Mouse (Mus musculus) MEL-GATA-1-ER (cell line): ENCODE measurements around the gene Cutc.

ENCODE experiments used
- DNase-seq: peaks from one replicate; pipeline ENCODE4 v3.0.0-alpha.2; 2012; ENCODE audit warnings: low read depth; ENCODE audit errors: extremely low read depth

Cutc gene

GRCm38 (mm10) chr19:43753226-43753835, 535 bp downstream of the Cutc start:
- peak; percentile 82 for DNase-seq

DNA sequence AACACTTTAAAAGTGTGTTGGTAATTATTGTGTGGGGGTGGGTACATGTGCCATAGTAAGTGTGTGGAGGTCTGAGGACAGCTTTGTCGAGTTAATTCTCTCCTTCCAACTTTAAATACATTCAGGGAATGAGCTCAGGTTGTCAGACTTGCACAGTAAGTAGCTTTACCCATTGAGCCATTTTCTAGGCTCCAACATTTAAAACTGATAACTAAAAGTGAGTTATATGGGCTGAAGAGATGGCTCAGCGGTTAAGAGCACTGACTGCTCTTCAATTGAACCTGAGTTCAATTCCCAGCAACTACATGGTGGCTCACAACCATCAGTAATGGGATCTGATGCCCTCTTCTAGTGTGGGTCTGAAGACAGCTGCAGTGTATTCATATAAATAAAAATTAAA, 1.4 kb downstream of the Cutc start:
- DNase-seq: no peak

GRCm38 (mm10) chr19:43754872-43755271, 2.1 kb downstream of the Cutc start:
- no peak for DNase-seq

DNA sequence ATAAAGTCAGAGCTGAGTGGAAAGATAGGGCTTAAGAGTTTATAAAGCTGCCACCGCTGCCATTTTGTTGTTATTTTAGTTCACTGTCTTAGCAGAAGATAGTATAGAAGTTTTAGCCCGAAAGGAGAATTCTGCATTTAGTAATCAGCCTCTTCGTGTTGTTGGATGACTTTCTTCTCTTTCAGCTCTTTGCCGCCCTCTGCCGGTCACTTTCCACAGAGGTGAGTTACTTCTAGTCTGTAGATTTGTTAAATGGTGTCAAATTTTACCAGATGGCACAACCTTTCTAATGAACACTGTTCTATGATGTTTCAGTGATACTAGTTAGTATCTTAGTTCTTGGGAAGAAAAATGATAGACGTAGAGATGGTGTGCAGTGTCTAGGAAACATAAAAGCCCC, 7.7 kb downstream of the Cutc start:
- peak; percentile 70 for DNase-seq

- DNase-seq: no peak
Measured at GRCm38 (mm10) chr19:43761543-43762256, 8.9 kb downstream of the Cutc start.

GRCm38 (mm10) chr19:43762410-43762809, 9.6 kb downstream of the Cutc start:
- no peak for DNase-seq

- DNase-seq: no peak
Measured at GRCm38 (mm10) chr19:43766451-43766850, 13.7 kb downstream of the Cutc start.

DNA sequence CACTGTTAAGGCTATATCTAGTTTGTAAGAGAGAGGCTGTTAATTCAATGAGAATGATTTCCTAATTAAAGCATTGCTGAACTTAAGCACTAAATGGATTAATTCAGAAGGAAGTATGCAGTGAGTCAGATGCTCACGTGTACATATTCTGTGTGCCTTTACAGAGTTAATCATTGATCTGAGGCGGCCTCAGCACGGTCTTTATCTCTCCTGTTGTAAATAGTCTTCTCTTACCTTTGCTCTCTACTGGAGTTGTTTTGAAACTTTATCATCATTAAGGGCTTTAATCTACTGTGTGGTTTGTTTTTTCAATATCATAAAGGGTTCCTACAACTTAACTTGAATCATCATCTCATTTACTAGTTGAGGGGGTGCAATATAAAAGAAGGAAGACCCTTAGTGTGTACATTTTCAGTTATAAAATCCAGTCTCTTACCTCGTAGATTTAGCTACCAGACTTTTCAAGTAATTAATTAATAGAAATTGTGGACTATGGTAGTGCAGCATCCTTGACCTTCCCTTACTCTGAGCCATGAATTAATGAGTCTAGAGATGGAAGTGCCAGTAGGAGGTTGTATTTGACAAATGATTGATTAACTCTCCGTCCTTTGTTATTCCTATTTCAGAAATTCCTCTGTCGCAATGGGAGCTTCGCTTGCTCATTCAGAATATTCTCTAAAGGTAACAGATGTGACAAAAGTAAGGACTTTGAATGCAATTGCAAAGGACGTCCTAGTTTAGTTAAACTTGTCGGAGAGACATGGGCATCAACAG, 14.9 kb downstream of the Cutc start:
- no peak for DNase-seq

DNA sequence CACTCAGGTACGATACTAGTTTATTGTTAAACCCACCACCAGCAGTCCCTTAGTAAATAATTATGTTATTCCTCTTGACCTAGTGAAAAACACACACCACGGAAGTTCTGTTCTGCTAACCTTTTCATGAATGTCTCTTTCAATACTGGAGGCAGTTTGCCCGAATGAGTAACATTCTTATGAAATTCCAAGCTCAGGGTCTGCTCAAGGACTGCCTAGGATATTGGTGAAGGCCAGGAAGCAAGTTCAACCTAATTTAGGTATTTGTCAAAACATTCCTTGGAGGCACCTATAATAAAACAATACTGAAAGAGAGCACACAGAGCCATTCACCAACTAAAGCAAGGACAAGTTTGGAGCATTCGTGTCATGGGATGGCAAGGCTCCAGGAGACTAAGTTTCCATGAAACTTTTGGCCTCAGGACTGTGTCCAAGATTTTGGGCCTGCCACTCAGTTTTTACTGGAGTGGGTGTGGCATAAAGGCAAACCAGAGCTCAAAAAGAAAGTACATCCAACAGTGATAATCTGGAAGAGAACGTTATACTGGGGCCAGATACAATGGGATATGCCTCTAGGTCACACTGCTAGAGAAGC, 16.7 kb downstream of the Cutc start:
- DNase-seq: no peak

- DNase-seq: peak; percentile 59
Measured at GRCm38 (mm10) chr19:43770584-43770983, 17.8 kb downstream of the Cutc start.

GRCm38 (mm10) chr19:43771499-43771969, 18.7 kb downstream of the Cutc start:
- peak; percentile 98 for DNase-seq

DNA sequence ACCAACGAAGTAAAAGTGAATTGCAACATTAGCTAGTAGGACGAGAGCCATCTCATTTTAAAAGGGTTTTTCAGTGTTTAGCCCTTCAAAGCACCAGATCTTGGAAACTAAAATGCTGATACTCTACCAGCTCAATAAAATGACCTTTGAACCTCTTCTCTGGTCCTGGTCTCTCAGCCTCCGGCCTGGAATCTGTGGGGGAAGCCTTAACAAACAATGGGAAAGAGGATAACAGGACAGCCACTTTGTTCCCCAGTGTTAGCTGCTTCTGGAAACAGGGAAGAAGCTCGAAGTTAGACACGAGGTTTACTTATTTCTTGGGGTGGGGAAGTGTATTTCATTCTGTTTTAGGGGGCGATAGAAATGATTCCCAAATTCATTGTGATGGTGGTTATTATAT, 19.5 kb downstream of the Cutc start:
- no peak for DNase-seq

- no peak for DNase-seq
Measured at GRCm38 (mm10) chr19:43775433-43775832, 22.6 kb downstream of the Cutc start.

- DNase-seq: no peak
Measured at GRCm38 (mm10) chr19:43776561-43776960, 23.8 kb downstream of the Cutc start.

- DNase-seq: no peak
Measured at GRCm38 (mm10) chr19:43777308-43777707, 24.5 kb downstream of the Cutc start.

GRCm38 (mm10) chr19:43780391-43780790, 27.6 kb downstream of the Cutc start:
- no peak for DNase-seq

DNA sequence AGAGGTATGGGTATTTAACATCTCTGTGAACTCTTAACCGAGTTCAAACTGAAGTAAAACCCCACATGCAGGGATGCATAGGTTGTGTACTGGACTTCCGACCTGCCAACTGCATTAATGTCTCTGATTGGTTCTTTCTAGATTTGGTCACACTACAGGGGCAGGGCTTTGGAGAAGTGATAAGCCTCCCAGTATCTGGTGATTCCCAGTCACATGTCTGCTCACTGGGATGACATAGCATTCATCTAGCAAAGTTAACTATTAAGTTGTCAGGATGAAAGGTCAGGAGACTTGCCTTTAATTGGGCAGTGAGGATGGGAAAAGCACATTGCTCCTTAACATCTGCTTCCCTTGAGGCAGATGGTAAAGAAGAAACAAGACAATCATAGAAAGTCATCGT, 29.2 kb downstream of the Cutc start, which contains the start of gene Abcc2:
TSS of gene Abcc2 (plus strand) at position 213 of the 400 bp plus-strand sequence.
- no peak for DNase-seq

GRCm38 (mm10) chr19:43784761-43785160, 32.0 kb downstream of the Cutc start:
- no peak for DNase-seq

DNA sequence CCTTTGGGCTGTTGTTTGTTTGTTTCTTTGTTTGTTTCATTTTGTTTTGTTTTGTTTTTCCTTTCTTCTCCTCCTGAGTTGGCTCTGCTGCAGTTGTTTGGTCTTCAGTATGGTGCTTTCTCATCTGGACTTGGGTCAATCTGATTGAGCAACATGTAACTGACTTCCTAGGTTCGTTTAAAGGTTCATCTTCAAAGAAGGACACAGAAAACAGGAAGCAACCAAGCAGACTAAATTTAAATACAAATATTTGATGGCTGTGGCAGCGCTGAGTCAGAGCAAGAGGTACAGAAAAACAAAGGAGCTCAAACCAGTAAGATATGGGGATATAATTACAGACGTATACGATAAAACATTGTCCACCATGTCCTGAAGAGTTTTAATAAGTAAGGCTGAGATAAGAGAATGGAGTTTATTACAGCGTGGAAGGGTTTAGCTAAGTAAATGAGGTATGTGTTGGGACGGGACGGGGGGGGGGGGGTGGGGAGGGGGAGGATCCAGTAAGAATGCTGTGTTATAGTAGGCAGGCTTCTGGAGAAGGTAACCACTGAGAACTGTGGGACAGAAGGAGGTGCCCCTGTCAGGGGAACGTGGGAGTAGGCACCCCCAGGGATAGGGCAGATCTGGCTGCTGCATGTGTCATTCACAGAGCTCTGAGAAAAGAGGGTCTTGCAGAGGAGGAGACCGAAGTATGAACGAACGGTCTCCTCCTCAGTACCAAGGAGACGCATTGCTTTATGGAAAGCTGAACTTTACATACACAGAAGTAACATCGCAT, 33.6 kb downstream of the Cutc start:
- DNase-seq: peak; percentile 47

DNA sequence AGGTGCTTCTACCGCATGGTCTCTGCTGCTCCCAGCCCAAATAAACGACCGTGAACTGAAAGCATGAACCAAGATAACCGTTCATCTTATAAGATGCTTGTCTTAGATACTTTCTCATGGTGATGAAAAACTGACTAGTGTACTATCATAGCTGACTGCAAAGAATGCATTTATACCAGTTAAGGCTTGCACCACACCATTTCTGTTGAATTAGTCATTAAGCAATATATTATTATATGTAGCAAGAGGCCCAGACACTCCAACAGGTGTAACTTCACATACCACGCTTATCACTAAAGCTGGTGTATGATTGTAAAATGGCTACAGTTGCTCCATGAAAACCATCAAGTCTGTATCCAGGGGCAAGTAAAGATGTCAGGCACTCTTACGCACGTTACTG, 37.0 kb downstream of the Cutc start:
- DNase-seq: no peak

DNA sequence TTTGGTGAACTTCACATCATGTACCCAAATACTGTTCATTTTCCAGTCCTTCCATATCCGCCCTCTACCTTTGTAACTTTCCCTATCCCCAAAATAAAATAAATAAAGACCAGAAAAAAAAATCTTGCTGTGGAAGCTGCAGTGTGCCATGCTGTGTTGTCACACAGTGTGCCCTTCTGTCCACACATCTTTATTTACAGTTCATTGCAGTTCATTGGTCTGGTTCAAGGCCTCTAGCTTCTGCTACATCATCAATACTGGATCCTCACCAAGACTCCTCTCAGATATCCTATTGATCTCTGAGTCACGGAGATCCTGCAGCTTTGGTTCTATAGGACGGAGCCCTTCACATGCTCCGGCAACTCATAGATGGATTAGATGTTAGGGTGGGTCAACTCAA, 39.7 kb downstream of the Cutc start:
- DNase-seq: no peak
